Mouse (Mus musculus) olfactory bulb, adult 2 months (tissue): ENCODE measurements around the gene Macf1. TPM values are rescaled to one million over a fixed set of nuclear protein-coding genes. Genes with fewer than 3 reads are reported as not detected.
A peak's percentile ranks its signal among the peaks of the same experiment; 100 is the strongest.

Experiments
- H3K27ac ChIP-seq: fragments of 200-500 bp; 2 replicates; pipeline ENCODE4 v1.5.1; 2012; ENCODE audit warnings: low read depth, low read length; ENCODE audit not compliant: insufficient read depth
- H3K4me1 ChIP-seq: fragments of 200-500 bp; 2 replicates; pipeline ENCODE4 v1.6.1; 2012; ENCODE audit warnings: low read length; ENCODE audit not compliant: control insufficient read depth, insufficient read depth
- H3K4me3 ChIP-seq: fragments of 200-500 bp; 2 replicates; pipeline ENCODE4 v1.5.1; 2012; ENCODE audit warnings: mild to moderate bottlenecking, low read depth, low read length, moderate library complexity; ENCODE audit not compliant: insufficient read depth
- CTCF ChIP-seq: fragments of 200-500 bp; IDR thresholded peaks from 2 replicates; pipeline ENCODE4 v1.5.1; 2012; ENCODE audit warnings: low read depth, mild to moderate bottlenecking, low read length, moderate library complexity; ENCODE audit not compliant: insufficient read depth
- POLR2A ChIP-seq: fragments of 200-500 bp; IDR thresholded peaks from 2 replicates; pipeline ENCODE4 v1.6.1; 2012; ENCODE audit warnings: mild to moderate bottlenecking, low read depth, low read length, moderate library complexity; ENCODE audit not compliant: insufficient read depth
- WGBS: fragments of 180-500 bp; shearing (Covaris S2); methylation state at CpG from one replicate; pipeline ENCODE4 v1.1.7; 2018; 5-methylcytosine and 5-hydroxymethylcytosine counted together
- polyA plus RNA-seq: library from polyadenylated mRNA; stranded (reverse); fragments of >200 nt; gene quantifications from 2 replicates; pipeline ENCODE4 v1.2.4, GENCODE M21; 2012; ENCODE audit warnings: low replicate concordance; ENCODE audit not compliant: missing spikeins, insufficient read depth, insufficient read length

The Macf1 gene
- polyA plus RNA-seq, 1 experiment, result 508 TPM

GRCm38 (mm10) chr4:123682291-123682690 lies 1.9 kb downstream of the Macf1 start:
- peak overlapping the region; percentile 83 for H3K27ac ChIP-seq
- no peak overlapping the region for H3K4me3 ChIP-seq
- peaks cover 46% of the 10 kb centered on the region for H3K4me1 ChIP-seq
- 53% methylated on average over 8 of the region's 8 CpGs for WGBS
- TF ChIP-seq CTCF, result no peak
- no peak for TF ChIP-seq POLR2A

GRCm38 (mm10) chr4:123680962-123681361 lies 3.2 kb downstream of the Macf1 start:
- TF ChIP-seq CTCF, result no peak
- TF ChIP-seq POLR2A, result no peak
- Histone ChIP-seq H3K4me1 (peaks cover 54% of the 10 kb centered on the region), H3K27ac (peak overlapping the region; percentile 97), H3K4me3 (no peak overlapping the region; the same call in 1 of the 2 replicates)
- 13% methylated on average over 7 of the region's 7 CpGs for WGBS

GRCm38 (mm10) chr4:123677060-123677804 lies 6.9 kb downstream of the Macf1 start:
- H3K4me1 ChIP-seq, result peaks cover 32% of the 10 kb centered on the region
- H3K4me3 ChIP-seq, result no peak overlapping the region
- 18% methylated on average over 10 of the region's 10 CpGs for WGBS
- TF ChIP-seq CTCF, result no peak
- no peak for TF ChIP-seq POLR2A
- peak overlapping the region; percentile 67 for H3K27ac ChIP-seq

GRCm38 (mm10) chr4:123670598-123670997 lies 13.6 kb downstream of the Macf1 start:
- peak overlapping the region; percentile 2 for H3K27ac ChIP-seq
- H3K4me3 ChIP-seq, result no peak overlapping the region
- no peak for TF ChIP-seq POLR2A
- no peak for TF ChIP-seq CTCF
- H3K4me1 ChIP-seq, result peaks cover 16% of the 10 kb centered on the region

- H3K4me3 ChIP-seq, result no peak overlapping the region
- H3K27ac ChIP-seq, result 0 out of 2 replicates have a peak overlapping the region, but pooled peaks have one; percentile 21
Measured at GRCm38 (mm10) chr4:123669696-123670095, 14.5 kb downstream of the Macf1 start.

GRCm38 (mm10) chr4:123667260-123667867 lies 16.8 kb downstream of the Macf1 start:
- no peak overlapping the region for H3K4me3 ChIP-seq
- peaks cover 35% of the 10 kb centered on the region for H3K4me1 ChIP-seq
- 0% methylated on average over 1 of the region's 1 CpGs for WGBS
- peak overlapping the region; percentile 78; the same call in 1 of the 2 replicates for H3K27ac ChIP-seq
- no peak for TF ChIP-seq CTCF
- TF ChIP-seq POLR2A, result no peak

More at GRCm38 (mm10) chr4:123669696-123670095, 14.5 kb downstream of the Macf1 start:
- TF ChIP-seq POLR2A, result no peak
- no peak for TF ChIP-seq CTCF
- H3K4me1 ChIP-seq, result peaks cover 23% of the 10 kb centered on the region
- WGBS, result 23% methylated on average over 6 of the region's 6 CpGs

GRCm38 (mm10) chr4:123666517-123666916 lies 17.6 kb downstream of the Macf1 start:
- Histone ChIP-seq H3K4me1 (peaks cover 34% of the 10 kb centered on the region), H3K4me3 (no peak overlapping the region), H3K27ac (0 out of 2 replicates have a peak overlapping the region, but pooled peaks have one; percentile 78)
- TF ChIP-seq POLR2A (no peak), CTCF (no peak)
- whole genome bisulfite sequencing, result 50% methylated on average over 1 of the region's 1 CpGs

- H3K4me1 ChIP-seq, result peaks cover 27% of the 10 kb centered on the region
- 30% methylated on average over 11 of the region's 11 CpGs for WGBS
- H3K4me3 ChIP-seq, result no peak overlapping the region
- TF ChIP-seq POLR2A (no peak), CTCF (no peak)
- H3K27ac ChIP-seq, result peak overlapping the region; percentile 74
Measured at GRCm38 (mm10) chr4:123665681-123666278, 18.4 kb downstream of the Macf1 start.
